Mouse (Mus musculus): ENCODE results near the gene Ptprm. TPM values are rescaled to one million over a fixed set of nuclear protein-coding genes. Genes with fewer than 3 reads are reported as not detected.

Gene Ptprm
- total RNA-seq, 1 experiment from 2014 or later = not detected

DNA sequence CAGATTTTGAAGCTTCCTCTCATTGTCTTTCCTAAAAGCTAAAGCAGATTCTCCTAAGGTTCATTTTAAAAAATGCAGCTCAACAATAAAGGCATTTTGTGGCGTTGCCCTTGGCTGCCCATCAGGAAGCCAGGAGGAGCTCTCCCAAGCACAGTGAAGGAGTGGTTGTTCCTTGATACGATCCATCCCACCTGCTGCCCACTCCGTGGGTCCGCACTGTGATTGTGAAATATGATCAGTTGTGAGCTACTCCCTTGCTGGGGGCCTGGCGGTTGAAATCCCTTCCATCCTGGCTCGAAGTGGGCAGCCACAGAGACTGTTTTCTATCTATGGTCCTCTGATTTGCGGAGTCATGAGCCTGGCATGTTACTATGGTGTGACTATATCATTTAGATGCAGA, 610.9 kb downstream of the Ptprm start:
- ATAC-seq (ENCODE audit: extremely low read depth, insufficient number of reproducible peaks, low FRiP score, poor library complexity, severe bottlenecking) = no peak

DNA sequence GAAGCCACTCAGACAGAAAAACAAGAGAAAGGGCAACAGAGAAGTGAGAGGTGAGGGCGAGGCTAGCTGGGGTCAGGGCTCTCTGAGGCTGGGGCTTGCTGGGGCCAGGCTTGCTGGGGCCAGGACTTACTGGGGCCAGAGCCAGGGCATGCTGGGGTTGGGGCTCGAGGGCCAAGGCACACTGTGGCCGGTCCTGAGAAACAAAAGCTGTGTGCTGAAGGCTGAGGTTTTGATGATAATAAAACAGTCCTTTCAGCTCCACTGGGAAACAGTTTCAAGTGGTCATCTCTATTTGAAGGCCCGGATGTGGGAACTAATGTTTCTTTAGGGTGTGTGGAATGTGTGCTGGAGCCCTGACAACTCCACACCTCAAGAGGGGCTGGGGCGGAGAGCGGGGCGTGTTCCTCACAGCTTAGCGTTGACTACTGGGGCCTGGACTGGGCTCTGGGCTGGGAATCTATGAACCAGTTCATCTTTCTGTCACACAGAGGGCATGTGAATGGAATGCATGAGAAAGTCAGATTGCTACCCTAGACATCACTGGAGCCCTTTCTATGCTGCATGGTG, 615.4 kb downstream of the Ptprm start:
- no peak for ATAC-seq (ENCODE audit: extremely low read depth, insufficient number of reproducible peaks, low FRiP score, poor library complexity, severe bottlenecking)

DNA sequence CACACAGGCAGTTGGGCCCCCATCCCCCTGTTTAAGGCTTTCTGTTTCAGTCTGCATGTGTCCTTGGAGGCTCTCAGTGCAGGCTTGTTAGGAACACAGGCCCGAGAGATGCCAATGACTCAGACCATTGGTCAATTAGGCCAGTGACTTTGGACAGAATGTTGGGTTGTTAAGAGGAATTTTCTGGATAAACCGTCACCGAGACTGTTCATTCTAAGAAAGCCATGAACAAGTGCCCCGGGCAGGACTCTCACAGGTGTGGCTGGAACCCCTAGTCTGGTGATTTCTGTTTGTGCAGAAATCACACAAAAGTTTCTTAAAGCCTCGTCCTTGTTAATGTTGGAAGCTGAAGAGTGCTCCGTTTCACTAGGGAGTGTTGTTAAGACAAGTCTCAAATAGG, 615.9 kb downstream of the Ptprm start:
- no peak for ATAC-seq (ENCODE audit: extremely low read depth, insufficient number of reproducible peaks, low FRiP score, poor library complexity, severe bottlenecking)

DNA sequence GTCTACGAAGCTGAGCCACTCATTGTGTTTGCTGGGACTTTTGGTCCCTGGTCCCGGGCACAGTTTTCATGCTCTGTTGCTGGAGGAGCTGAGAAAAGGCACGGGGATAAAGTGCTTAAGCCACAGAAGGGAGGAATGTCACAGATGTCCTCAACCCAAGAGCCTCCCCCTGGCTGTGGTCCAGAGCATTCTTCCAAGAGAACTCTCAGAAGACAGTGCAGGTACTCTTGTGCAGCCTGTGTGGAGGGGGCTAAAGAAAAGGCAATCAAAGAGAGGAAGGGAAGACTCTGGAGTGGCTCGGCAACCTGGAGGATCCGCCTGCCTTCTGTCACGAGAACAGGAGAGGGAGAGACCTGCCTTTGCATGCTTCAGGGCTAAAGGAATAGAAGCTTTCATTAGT, 617.8 kb downstream of the Ptprm start:
- ATAC-seq (ENCODE audit: extremely low read depth, insufficient number of reproducible peaks, low FRiP score, poor library complexity, severe bottlenecking) = no peak

DNA sequence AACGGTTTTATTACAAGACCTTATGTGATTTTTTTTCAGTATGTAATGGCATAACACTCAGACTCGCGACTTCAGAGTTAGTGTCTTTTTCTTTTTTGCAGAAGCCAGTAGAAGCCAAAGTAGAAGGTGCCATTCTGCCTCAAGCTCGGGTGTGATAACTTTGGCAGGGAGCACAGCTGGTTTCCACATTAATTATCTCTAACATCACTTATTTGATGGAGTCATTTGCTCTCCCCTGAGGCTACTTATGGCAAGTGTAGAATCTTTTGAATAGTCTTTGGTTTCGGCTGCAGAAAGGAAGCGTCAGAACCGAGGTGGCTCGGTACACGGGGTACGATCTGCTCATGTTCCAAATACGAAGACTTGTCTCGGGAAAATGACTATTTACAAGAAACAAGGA, 620.7 kb downstream of the Ptprm start:
- no peak for ATAC-seq (ENCODE audit: extremely low read depth, insufficient number of reproducible peaks, low FRiP score, poor library complexity, severe bottlenecking)

DNA sequence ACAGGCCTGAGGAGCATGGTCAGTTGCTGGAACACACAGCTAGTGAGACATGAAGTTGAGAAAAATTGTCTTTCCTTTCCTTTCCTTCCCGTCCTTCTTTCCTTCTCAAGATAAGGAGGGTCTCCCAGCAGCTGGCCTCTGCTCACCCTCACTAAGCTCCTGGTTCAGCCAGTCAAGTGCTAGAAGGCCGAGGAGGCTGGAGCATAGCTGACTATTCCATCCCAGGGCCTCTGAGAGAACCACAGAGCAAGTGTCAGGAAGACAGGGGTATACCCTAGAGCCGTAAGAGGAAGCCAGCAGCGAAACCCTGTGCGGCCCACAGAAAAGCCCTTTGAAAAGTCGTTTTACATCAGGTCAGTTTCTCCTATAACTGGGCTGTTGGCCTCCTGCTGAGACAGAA, 624.3 kb downstream of the Ptprm start:
- ATAC-seq (ENCODE audit: extremely low read depth, insufficient number of reproducible peaks, low FRiP score, poor library complexity, severe bottlenecking) = no peak

DNA sequence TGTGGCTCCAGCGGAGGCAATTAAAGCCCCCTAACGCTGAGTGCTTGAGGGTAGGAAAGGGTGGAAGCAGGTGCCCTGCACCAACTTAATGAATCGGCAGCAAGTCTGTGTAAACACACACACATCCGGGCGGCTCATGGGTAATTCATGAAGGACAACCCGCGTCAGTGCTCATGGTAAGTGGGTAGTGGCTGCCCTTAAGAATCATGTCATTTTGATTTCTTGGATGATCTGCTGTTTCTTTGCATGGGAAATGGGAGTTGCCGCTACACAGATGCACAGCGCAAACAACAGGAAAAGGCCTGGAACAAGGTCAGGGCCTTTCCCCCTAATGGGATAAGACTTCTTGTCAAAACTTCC, 633.3 kb downstream of the Ptprm start:
- ATAC-seq (ENCODE audit: extremely low read depth, insufficient number of reproducible peaks, low FRiP score, poor library complexity, severe bottlenecking) = no peak

DNA sequence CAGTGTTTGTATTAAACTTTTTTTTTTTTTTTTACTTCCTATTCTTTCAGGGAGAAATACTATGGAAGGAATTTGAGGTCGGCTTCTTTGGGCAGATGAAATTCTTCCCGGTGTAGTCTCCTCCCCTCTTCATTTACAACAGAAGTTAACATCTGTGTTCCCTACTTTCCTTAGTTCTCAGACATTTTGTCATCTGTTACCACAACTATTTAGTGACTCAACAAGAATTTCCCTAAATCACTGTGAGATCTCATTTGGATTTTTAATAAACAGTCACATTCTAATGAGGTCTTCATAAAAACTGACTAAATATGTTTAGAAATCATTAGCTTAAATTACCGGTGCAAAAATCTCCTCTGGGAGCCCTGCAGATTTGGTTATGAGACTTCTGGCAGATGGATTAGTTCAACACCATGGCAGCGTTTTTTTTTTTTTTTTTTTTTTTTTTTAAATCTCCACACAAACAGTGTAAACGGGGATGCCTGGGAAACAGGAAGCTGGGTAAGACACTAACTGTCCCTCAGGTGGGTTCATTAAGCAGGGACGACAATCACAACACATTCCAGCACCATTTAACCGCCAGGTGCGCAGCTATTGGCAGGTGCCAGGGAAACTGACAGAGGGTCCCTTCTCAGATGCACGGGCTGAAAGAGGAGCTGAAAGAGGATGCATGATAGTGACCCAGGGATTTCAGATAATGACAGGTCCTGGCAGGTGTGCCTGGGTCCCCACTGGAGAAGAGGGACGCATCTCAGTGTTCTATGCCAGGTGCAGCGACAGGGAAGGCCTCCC, 633.9 kb downstream of the Ptprm start:
- no peak for ATAC-seq (ENCODE audit: extremely low read depth, insufficient number of reproducible peaks, low FRiP score, poor library complexity, severe bottlenecking)

DNA sequence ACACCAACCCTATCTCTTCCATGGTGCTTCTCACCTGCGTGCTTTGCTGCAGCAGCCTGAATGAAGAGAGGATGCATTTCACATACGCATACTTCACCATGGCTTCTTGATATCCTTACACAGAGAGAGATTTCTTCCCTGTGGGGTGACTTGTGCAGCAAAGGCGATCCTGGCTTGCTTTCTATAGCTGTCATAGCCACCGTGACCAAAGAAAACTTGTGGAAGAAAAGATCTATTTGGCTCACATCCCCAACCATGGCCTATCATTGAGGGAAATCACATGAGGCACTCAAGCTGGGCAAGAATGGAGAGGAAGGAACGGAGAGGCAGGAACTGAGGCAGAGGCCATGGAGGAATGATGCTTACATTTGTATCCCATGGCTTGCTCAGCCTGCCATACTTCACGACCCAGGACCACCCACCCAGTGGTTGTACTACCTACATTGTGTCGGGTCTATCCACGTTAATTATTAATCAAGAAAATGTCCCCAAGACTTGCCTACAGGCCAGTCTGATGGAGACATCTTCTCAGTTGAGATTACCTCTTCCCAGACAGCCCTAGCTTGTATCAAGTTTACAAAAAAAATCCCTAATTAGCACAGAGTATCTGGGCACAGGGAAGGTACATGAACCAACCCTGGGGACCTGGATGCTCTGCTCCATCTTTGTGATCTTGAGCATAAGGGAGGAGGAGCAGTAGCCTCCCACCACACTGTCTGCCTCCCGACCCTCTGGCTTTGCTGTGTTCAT, 641.6 kb downstream of the Ptprm start:
- ATAC-seq (ENCODE audit: extremely low read depth, insufficient number of reproducible peaks, low FRiP score, poor library complexity, severe bottlenecking) = no peak

DNA sequence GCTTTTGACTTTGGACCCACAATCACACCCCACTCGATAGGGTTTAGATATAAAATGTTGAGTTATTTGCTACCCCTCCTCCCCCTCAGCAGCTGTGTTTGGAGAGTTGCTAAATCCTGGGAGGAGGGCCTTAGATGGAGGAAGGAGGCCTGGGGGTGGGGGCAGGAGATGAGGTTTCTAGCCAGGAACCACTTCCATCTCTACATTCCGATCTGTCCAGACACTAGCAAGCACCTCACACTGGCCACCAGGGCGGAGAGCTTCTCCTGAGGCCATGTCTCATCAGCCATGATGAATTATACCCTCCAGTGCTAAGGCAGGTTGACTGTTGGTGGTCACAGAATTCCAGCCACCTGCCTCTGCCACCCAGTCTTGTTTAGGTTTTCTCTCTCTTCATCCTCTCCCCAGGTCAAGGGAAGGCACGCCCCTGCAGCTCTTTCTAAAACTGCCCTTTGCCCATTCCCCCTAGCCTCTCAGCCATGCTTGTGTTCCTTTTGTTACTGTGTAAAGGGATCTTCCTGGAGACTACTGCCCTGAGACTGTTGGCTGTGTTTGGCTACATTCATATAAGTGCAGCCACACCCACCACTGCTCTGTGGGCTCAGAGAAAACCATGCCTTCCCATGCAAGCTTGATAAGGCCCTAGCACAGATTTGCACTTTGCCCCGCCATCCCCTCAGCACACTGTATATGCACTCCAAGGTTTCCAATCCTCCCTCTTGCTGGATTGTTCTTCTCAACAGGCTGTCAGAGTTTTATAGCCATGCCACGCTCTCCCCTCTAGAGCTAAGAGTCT, 642.8 kb downstream of the Ptprm start:
- ATAC-seq (ENCODE audit: extremely low read depth, insufficient number of reproducible peaks, low FRiP score, poor library complexity, severe bottlenecking) = no peak

DNA sequence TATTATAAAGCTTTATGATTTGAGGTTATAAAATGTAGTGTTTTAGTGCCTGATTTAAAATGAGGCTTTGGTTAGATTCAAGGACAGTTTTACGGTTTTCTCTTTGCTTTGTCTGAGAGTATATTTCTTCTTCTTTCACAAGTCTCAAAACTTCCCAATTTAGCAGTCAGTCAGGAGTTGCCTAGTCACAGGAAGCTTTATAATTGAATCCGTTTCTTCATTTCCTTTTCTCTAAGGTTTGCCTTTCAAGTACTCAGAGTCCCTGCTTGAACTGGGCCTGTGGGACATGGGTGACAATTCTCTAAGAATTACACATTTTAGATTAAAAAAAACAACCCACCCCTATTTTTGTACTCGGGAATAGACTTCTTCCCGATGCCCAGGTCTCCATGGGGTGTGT, 643.7 kb downstream of the Ptprm start:
- ATAC-seq (ENCODE audit: extremely low read depth, insufficient number of reproducible peaks, low FRiP score, poor library complexity, severe bottlenecking) = no peak

DNA sequence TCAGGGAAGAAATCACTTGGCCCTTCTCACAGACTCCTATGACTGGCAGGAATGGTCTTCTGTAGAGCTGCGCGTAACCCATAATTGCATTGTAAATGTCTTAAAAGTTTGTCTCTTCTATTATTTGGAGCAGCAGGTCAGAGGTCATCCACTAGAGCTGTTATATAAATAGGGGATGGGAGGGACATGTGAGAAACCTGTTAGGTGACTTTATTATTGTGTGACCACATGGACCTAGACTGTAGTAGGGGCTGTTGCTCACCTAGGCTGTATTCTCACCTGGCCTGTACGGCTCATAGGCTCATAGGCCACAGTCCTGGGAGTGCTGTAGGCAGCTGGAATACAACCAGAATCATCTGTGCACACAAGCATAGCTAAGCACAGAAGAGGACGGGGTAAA, 645.5 kb downstream of the Ptprm start:
- ATAC-seq (ENCODE audit: extremely low read depth, insufficient number of reproducible peaks, low FRiP score, poor library complexity, severe bottlenecking) = no peak

DNA sequence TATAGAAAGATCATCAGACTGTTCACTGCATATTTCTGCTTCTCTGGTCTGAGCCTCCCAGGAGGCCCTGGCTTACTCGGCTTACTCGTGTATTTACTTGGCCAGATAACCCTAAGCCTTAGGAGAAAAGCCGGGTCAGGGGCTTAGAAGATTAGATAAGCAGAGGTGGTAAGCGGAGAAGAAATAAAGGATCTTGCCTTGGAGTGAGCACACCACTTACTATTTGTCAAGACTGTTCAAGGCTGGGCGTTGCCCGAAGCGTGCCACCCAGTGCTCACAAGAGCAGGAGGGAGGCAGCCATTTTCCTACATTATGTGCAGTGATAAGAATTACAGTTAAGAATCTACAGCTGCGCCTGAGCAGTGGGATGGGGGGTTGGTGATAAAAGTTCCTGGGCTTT, 646.6 kb downstream of the Ptprm start:
- ATAC-seq (ENCODE audit: extremely low read depth, insufficient number of reproducible peaks, low FRiP score, poor library complexity, severe bottlenecking) = no peak

DNA sequence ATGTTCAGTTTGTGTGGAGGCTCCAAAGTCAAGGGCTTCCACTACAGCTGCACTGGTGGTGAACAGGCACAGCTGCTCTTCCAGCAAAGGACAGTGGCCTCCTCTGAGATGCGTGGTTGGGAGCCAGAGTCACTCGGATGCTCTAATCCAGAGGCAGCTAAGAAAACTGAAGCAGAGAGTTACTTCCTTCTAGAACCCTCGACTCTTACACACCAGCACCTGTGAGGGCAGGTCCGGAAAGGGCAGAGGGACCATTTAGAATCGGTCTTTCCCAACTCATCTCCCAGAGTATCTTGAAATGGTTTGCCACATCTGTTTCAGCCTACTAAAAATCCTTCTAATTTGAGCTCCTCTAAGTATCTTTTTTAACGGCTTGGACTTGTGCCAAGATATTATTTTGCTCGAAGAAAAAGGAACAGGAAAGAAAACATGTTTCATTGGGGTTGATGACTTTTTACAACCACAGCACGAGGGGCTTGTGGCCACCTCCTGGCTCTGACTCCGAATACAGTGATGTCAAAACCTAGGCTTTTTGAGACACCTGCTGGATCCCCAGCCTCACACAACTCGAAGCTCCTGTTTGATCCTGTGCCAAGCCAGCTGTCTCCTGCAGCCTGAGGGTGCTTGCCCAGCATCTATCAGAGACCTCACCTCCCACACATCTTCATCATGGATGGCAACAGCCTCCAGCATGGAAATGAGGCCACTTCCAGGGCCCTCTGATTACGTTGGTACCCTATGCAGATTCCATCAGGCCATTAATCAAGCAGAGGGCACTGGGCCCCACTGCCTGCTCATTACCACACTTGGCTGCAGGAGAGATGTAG, 652.7 kb downstream of the Ptprm start:
- ATAC-seq (ENCODE audit: extremely low read depth, insufficient number of reproducible peaks, low FRiP score, poor library complexity, severe bottlenecking) = no peak

DNA sequence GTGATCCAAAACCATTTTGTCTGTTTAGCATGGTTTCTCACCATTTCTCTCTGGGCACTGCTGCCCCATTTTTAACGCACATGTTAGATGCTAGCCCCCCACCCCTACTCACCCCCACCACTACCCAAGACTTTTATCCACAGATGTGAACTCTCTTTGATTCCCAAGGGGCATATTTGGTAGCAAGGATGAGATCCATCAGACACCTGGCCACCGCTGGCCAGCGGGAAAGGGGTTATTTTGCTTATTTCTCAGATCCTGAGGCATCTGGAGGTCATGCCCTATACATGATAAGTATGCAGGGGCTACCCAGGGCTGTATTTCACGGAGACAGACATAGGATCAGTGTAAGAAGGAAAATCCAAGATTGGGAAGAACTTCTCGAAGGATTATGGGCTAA, 654.4 kb downstream of the Ptprm start:
- ATAC-seq (ENCODE audit: extremely low read depth, insufficient number of reproducible peaks, low FRiP score, poor library complexity, severe bottlenecking) = no peak

DNA sequence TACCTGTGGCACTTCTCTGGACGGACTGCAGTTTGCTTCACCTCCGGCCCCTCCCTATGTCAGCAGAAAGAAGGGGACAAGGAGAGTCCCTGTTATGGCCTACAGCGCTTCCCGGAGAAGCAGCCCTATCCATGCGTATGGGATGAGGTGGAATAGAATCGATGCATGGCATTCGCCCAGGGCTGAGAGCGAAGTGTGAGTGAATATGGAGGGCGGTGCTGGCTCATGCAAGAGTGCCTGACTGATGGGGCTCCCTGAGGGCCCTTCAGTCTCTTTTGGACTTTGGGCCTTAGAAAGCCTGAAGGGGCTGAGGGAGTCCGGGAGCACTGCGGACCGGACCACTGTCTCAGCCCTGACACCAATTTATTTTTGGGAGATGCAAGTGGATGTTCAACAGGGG, 656.6 kb downstream of the Ptprm start:
- no peak for ATAC-seq (ENCODE audit: extremely low read depth, insufficient number of reproducible peaks, low FRiP score, poor library complexity, severe bottlenecking)

DNA sequence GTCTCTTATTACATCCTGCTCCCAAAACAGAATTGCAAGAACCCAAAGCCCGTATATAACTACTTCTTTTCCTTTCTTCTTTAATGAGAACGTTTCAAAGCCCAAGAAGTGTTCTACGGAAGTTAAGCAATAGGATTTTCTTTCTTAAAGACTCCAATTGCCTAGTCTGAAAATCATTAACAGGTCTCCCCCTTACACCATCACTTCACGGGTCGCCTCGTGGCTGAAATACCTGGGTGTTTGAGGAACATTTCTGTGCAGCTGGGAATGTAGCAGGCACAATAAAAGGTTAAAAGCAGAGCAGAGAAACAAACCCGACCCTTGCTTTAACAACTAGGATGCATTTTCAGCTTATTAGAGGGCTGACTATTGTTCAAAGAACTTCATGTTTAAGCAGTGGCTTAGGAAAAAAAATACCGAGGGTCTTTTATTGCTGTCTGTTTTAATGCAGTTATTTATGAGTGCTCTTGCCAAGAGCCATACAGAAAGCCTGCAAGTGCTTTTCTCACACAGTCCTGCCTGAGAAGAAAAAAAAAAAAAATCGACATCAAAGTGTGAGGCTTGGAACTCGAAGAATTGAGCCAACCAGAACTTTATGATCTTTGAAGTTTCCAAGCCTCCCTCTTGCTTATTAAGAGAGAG, 657.6 kb downstream of the Ptprm start:
- ATAC-seq (ENCODE audit: extremely low read depth, insufficient number of reproducible peaks, low FRiP score, poor library complexity, severe bottlenecking) = no peak

DNA sequence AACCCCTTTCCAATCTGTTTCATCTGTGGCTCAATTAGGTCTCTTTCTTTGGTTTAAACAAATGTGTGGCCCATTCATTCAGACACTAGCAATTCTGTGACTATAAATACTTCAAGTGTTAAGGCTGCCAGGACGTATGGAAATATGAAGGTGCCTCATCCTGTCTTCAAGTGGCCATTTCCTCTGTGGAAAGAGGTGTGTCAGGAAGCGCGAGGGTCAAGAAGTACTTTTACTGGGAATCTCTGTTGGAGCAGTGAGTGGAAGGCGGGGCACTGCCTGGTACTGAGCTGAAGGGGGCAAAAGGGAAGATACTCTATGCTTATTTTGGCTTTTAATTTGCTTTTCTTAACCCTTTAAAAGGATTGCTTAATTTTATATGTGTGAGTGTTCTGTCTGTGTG, 659.9 kb downstream of the Ptprm start:
- ATAC-seq (ENCODE audit: extremely low read depth, insufficient number of reproducible peaks, low FRiP score, poor library complexity, severe bottlenecking) = no peak
